19 mouse cellular contexts compared by ENCODE assay signal in the genomic region with DNA sequence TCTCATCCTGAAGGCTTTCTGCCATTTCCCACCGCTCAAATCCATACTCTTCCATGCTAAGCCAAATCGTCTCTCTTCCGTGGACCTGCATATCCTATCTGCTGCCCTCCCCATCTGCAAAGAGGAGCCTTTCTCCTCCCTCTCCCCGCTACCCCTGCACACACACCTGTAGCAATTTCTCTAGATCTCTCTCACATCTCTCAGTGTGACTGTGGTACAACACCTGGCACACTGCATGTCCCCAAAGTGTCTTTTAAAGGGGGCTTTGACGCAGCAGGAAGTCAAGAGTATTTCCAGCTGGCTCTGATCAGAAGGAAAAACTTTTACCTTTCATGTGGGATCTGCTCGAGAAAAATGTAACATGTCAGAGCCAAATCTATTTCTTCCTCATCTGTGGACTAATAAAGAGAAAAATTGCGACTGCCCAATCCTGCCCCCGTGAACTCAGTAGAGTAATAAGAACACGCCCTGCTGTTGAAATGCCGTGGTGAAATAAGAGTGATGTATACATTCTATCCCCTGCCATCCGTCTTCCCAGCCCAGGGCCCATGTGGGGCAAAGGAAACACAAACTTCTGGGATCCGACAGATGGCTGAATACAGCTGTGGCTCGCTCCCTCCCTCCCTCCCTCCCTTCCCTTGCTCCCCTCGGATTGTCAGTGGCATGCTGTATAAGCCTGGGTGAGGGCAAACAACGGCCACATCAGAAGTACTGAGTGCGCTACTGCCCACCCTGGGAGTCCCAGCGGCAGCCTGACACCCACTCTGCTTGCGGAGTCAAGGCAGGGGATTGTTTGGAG. TPM values are rescaled to one million over a fixed set of nuclear protein-coding genes. Genes with fewer than 3 reads are reported as not detected.
A peak's percentile ranks its signal among the peaks of the same experiment; 100 is the strongest.
DNase-seq lines count a peak whose midpoint lies in the region; ATAC-seq and TF ChIP-seq lines count a peak whose summit lies in the region.
"Had no signal": no experiment of that assay in that cellular context is flagged by ENCODE, and none has a peak within 500 bp of the region (broad histone marks: within the 10 kb centered on the region; RNA-seq: fewer than 3 reads in every experiment).

No protein-coding gene starts in this region.

- TF ChIP-seq CTCF in lung, embryonic 14.5 days (IDR thresholded peaks at IDR 0.05; ENCODE audit: low read depth) = no peak
- TF ChIP-seq CTCF in lung, adult 2 months (IDR thresholded peaks at IDR 0.05; ENCODE audit: insufficient read depth, low read length) = no peak

- H3K4me2 ChIP-seq in lung, embryonic 14.5 days = no peak overlapping the region
- H3K4me2 ChIP-seq: forebrain, embryonic 13.5 days; heart, embryonic 12.5 days; liver, embryonic 15.5 days; stomach, embryonic 15.5 days had no signal

- TF ChIP-seq POLR2A in lung, adult 2 months (IDR thresholded peaks at IDR 0.05; ENCODE audit: borderline replicate concordance, extremely low read depth, low read depth, low read length) = no peak

- H3K9me3 ChIP-seq in lung, embryonic 14.5 days (ENCODE audit: low read depth, low read length) = no peaks in the 10 kb centered on the region
- H3K9me3 ChIP-seq: forebrain, embryonic 13.5 days; G1E; heart, embryonic 12.5 days; liver, embryonic 15.5 days; stomach, embryonic 15.5 days had no signal

- peak; percentile 87 for ATAC-seq in lung, embryonic 14.5 days (ENCODE audit: insufficient read depth)
- no peak for ATAC-seq in frontal cortex, adult (ENCODE audit: low TSS enrichment)
- ATAC-seq: CD4-positive, CD25-positive, alpha-beta regulatory T cell, adult 4 months; forebrain, embryonic 13.5 days; hindbrain, postnatal 0 days had no signal

- H3K27me3 ChIP-seq in lung, embryonic 14.5 days (ENCODE audit: insufficient read depth, low read length) = no peaks in the 10 kb centered on the region
- H3K27me3 ChIP-seq: forebrain, embryonic 13.5 days; heart, embryonic 12.5 days; liver, embryonic 15.5 days; stomach, embryonic 15.5 days had no signal

- H3K27ac ChIP-seq in lung, embryonic 14.5 days (ENCODE audit: low read depth) = no peak overlapping the region
- H3K27ac ChIP-seq: forebrain, embryonic 13.5 days; hindbrain, postnatal 0 days; liver, embryonic 15.5 days; stomach, embryonic 15.5 days had no signal

- no peak overlapping the region for H3K4me3 ChIP-seq in lung, embryonic 14.5 days (ENCODE audit: low read depth, low read length)
- no peak overlapping the region for H3K4me3 ChIP-seq in lung, adult 2 months (replicated peaks; ENCODE audit: extremely low read depth, low read depth, low read length)
- H3K4me3 ChIP-seq: forebrain, embryonic 13.5 days; heart, embryonic 12.5 days; liver, embryonic 15.5 days; stomach, embryonic 15.5 days had no signal

- WGBS in lung, embryonic 14.5 days = 33% methylated on average over 18 of the region's 18 CpGs
- WGBS in lung, adult 2 months = 55% methylated on average over 18 of the region's 18 CpGs

- H3K9ac ChIP-seq in lung, embryonic 14.5 days = no peak overlapping the region
- H3K9ac ChIP-seq: forebrain, embryonic 13.5 days; heart, embryonic 12.5 days; liver, embryonic 15.5 days; stomach, embryonic 15.5 days had no signal

- H3K36me3 ChIP-seq in lung, embryonic 14.5 days (ENCODE audit: insufficient read depth) = no peaks in the 10 kb centered on the region
- H3K36me3 ChIP-seq: G1E; heart, embryonic 12.5 days; liver, embryonic 15.5 days; stomach, embryonic 15.5 days had no signal

- H3K4me1 ChIP-seq in lung, embryonic 14.5 days (ENCODE audit: insufficient read depth) = no peaks in the 10 kb centered on the region
- H3K4me1 ChIP-seq in lung, adult 2 months (ENCODE audit: control insufficient read depth, insufficient read depth, low read length) = no peaks in the 10 kb centered on the region
- H3K4me1 ChIP-seq: forebrain, embryonic 13.5 days; heart, embryonic 12.5 days; liver, embryonic 15.5 days had no signal

- peak; percentile 34 for DNase-seq in lung, embryonic 14.5 days
- no peak for DNase-seq in lung, adult 2 months
- DNase-seq in NIH3T3 (ENCODE audit: low read depth) = peak; percentile 29
- DNase-seq in T-cell, adult 2 months (ENCODE audit: low spot score) = peak; percentile 21
- DNase-seq in thymus, postnatal 10 days (ENCODE audit: low spot score in 2 of 2) = peak; percentile 58 to 69
- no peak for DNase-seq in cerebellum, adult 11 months
- DNase-seq: cerebellum, postnatal 10 days; gastrocnemius, postnatal 36 days; left cerebral cortex, postnatal 4 days; midbrain, embryonic 14.5 days; spleen, adult 18-20 months had no signal

RNA-seq across cellular contexts. Expression of gene Znrf2, which starts 12.5 kb away (rescaled TPM):
- 3.2 and 3.9 TPM in 2 replicates for polyA plus RNA-seq in lung, embryonic 14.5 days (2014; fragmentation: Nextera tagmentation; extraction: Ambion mirVana)
- polyA plus RNA-seq in lung, adult 2 months (2012; rRNA removed) = 6.9 and 8.3 TPM in 2 replicates

Comparison
In these comparisons a context has a peak if more than half of its experiments do, and no peak if none do; other contexts are left out.
1. DNase-seq: peak in lung, embryonic 14.5 days (single experiment), NIH3T3 (single experiment), T-cell, adult 2 months (single experiment) and thymus, postnatal 10 days (2 of 2); none in lung, adult 2 months (single experiment) and cerebellum, adult 11 months (single experiment).